Mouse (Mus musculus): ENCODE data around the gene Ferd3l. TPM values are rescaled to one million over a fixed set of nuclear protein-coding genes. Genes with fewer than 3 reads are reported as not detected.

The Ferd3l gene
- polyA plus RNA-seq (2015; fragmentation: Nextera tagmentation; extraction: Ambion mirVana) = not detected in 2 replicates

GRCm38 (mm10) chr12:33928331-33929192, at the start of gene Ferd3l:
Ferd3l (plus strand) TSS chr12:33928425.
- H3K4me3 ChIP-seq = peak within 1 kb of the TSS; percentile 35

DNA sequence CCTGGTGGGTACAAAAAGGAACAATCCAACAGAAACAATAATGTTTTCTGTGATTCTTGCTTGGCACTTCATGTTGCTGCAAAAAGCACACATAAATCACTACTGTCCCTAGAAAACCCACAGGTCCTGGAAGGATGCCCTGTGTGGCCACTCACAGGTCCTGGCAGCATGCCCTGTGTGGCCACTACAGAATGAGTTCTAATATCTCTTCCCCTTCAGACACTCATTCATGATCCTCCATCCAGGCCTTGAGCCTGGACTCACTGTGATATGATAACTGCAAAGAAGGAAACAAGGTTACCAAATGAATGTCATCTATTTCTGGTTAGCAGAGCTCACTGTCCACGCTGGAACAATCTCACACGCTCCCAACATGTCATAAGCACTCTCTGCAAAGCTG, 34.3 kb upstream of the Ferd3l start:
- Histone ChIP-seq H3K9ac (no peak overlapping the region), H3K27ac (no peak overlapping the region), H3K4me1 (no peaks in the 10 kb centered on the region), H3K4me3 (no peak overlapping the region), H3K9me3 (replicated peaks) (no peaks in the 10 kb centered on the region), H3K4me2 (no peak overlapping the region), H3K27me3 (no peaks in the 10 kb centered on the region), H3K36me3 (ENCODE audit: poor library complexity, severe bottlenecking) (no peaks in the 10 kb centered on the region)
- ATAC-seq = no peak
- 83% methylated on average over 2 of the region's 2 CpGs for WGBS

More at GRCm38 (mm10) chr12:33928331-33929192, at the start of gene Ferd3l:
- Histone ChIP-seq H3K27me3 (peaks cover 39% of the 10 kb centered on the region), H3K27ac (no peak within 1 kb of the TSS), H3K4me1 (peaks cover 21% of the 10 kb centered on the region), H3K4me2 (peak within 1 kb of the TSS; percentile 64), H3K9me3 (replicated peaks) (no peaks in the 10 kb centered on the region), H3K9ac (peak within 1 kb of the TSS; percentile 14; the same call in 1 of the 2 replicates), H3K36me3 (ENCODE audit: poor library complexity, severe bottlenecking) (no peaks in the 10 kb centered on the region)
- 1% methylated on average over 39 of the region's 39 CpGs for WGBS
- ATAC-seq = no peak

GRCm38 (mm10) chr12:33894621-33895020, 33.6 kb upstream of the Ferd3l start:
- no peak overlapping the region for H3K4me2 ChIP-seq
- H3K36me3 ChIP-seq (ENCODE audit: poor library complexity, severe bottlenecking) = no peaks in the 10 kb centered on the region
- H3K4me1 ChIP-seq = no peaks in the 10 kb centered on the region
- H3K9me3 ChIP-seq (replicated peaks) = no peaks in the 10 kb centered on the region
- no peak overlapping the region for H3K4me3 ChIP-seq
- H3K27me3 ChIP-seq = no peaks in the 10 kb centered on the region
- ATAC-seq = no peak
- H3K9ac ChIP-seq = no peak overlapping the region
- no peak overlapping the region for H3K27ac ChIP-seq
- WGBS = 98% methylated on average over 1 of the region's 1 CpGs

- 5% methylated on average over 3 of the region's 3 CpGs for WGBS
Measured at GRCm38 (mm10) chr12:33926751-33927150, 1.5 kb upstream of the Ferd3l start.

GRCm38 (mm10) chr12:33927334-33928098, 709 bp upstream of the Ferd3l start:
- peaks cover 21% of the 10 kb centered on the region for H3K4me1 ChIP-seq
- H3K4me3 ChIP-seq = no peak overlapping the region
- H3K4me2 ChIP-seq = peak overlapping the region; percentile 64
- peaks cover 39% of the 10 kb centered on the region for H3K27me3 ChIP-seq
- H3K36me3 ChIP-seq (ENCODE audit: poor library complexity, severe bottlenecking) = no peaks in the 10 kb centered on the region
- no peak overlapping the region for H3K27ac ChIP-seq
- no peak for ATAC-seq
- H3K9me3 ChIP-seq (replicated peaks) = no peaks in the 10 kb centered on the region
- under 1% methylated on average over 15 of the region's 15 CpGs for WGBS
- H3K9ac ChIP-seq = no peak overlapping the region

More at GRCm38 (mm10) chr12:33926751-33927150, 1.5 kb upstream of the Ferd3l start:
- H3K27me3 ChIP-seq = peaks cover 39% of the 10 kb centered on the region
- H3K4me3 ChIP-seq = no peak overlapping the region
- H3K4me1 ChIP-seq = peaks cover 21% of the 10 kb centered on the region
- no peaks in the 10 kb centered on the region for H3K9me3 ChIP-seq (replicated peaks)
- ATAC-seq = no peak
- H3K36me3 ChIP-seq (ENCODE audit: poor library complexity, severe bottlenecking) = no peaks in the 10 kb centered on the region
- no peak overlapping the region for H3K4me2 ChIP-seq
- no peak overlapping the region for H3K9ac ChIP-seq
- no peak overlapping the region for H3K27ac ChIP-seq

- Histone ChIP-seq H3K9ac (no peak overlapping the region), H3K27ac (no peak overlapping the region), H3K4me1 (peaks cover 12% of the 10 kb centered on the region), H3K36me3 (ENCODE audit: poor library complexity, severe bottlenecking) (no peaks in the 10 kb centered on the region), H3K27me3 (peaks cover 62% of the 10 kb centered on the region), H3K4me2 (no peak overlapping the region), H3K9me3 (replicated peaks) (no peaks in the 10 kb centered on the region), H3K4me3 (no peak overlapping the region)
- 4% methylated on average over 3 of the region's 3 CpGs for WGBS
- no peak for ATAC-seq
Measured at GRCm38 (mm10) chr12:33952843-33953242, 24.6 kb downstream of the Ferd3l start.

DNA sequence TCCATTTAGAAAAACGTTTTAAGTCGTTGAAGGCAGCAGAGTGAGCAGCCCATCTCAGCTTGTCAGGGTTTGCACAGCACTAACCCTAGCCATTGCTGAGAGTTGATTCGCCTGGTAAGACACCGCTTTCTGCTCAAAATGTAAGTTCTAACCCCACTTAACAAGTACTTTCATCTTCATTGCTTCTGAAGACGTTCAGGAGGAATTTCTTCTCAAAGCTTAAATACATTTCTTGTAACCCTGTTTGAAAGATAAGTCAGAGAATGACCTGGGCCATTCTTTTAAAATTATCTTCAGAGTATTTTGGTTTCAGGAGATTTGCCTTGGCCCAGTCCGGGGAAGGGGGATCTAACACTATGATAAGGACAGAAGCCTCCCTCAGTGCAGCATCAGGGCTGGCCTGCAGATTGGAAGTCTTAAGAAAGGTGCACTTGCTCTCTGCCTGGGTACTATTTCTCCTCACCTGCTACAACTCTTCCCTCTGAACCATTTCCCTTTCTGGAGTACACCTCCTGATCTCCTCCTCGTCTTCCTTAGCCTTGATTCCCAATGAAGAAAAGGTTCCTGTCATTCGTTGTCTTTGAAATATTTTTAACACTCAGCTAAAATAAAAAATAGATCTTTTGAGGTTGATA, 26.8 kb downstream of the Ferd3l start:
- Histone ChIP-seq H3K9ac (no peak overlapping the region), H3K4me2 (no peak overlapping the region), H3K4me1 (peaks cover 21% of the 10 kb centered on the region), H3K27me3 (peaks cover 80% of the 10 kb centered on the region), H3K27ac (no peak overlapping the region), H3K9me3 (replicated peaks) (no peaks in the 10 kb centered on the region), H3K4me3 (no peak overlapping the region), H3K36me3 (ENCODE audit: poor library complexity, severe bottlenecking) (no peaks in the 10 kb centered on the region)
- ATAC-seq = no peak
- WGBS = 5% methylated on average over 8 of the region's 8 CpGs

- H3K36me3 ChIP-seq (ENCODE audit: poor library complexity, severe bottlenecking) = no peaks in the 10 kb centered on the region
- WGBS = under 1% methylated on average over 26 of the region's 28 CpGs
- no peak overlapping the region for H3K9ac ChIP-seq
- H3K4me1 ChIP-seq = peaks cover 21% of the 10 kb centered on the region
- peaks cover 82% of the 10 kb centered on the region for H3K27me3 ChIP-seq
- H3K4me2 ChIP-seq = no peak overlapping the region
- no peak for ATAC-seq
- no peak overlapping the region for H3K4me3 ChIP-seq
- no peak overlapping the region for H3K27ac ChIP-seq
- no peaks in the 10 kb centered on the region for H3K9me3 ChIP-seq (replicated peaks)
Measured at GRCm38 (mm10) chr12:33955606-33956295, 27.5 kb downstream of the Ferd3l start.

- Histone ChIP-seq H3K9me3 (replicated peaks) (no peaks in the 10 kb centered on the region), H3K4me3 (peak overlapping the region; percentile 50), H3K4me2 (peak overlapping the region; percentile 87), H3K27ac (no peak overlapping the region), H3K9ac (no peak overlapping the region), H3K36me3 (ENCODE audit: poor library complexity, severe bottlenecking) (no peaks in the 10 kb centered on the region), H3K4me1 (peaks cover 21% of the 10 kb centered on the region), H3K27me3 (peaks cover 84% of the 10 kb centered on the region)
- ATAC-seq = peak; percentile 4; the same call in 1 of the 2 replicates
- under 1% methylated on average over 37 of the region's 43 CpGs for WGBS
Measured at GRCm38 (mm10) chr12:33956576-33957399, 28.6 kb downstream of the Ferd3l start.

GRCm38 (mm10) chr12:33957400-33958240, 29.4 kb downstream of the Ferd3l start, which contains the start of gene Twist1:
Twist1 (plus strand) TSS chr12:33957671.
- WGBS = under 1% methylated on average over 51 of the region's 105 CpGs
- H3K36me3 ChIP-seq (ENCODE audit: poor library complexity, severe bottlenecking) = no peaks in the 10 kb centered on the region

More at GRCm38 (mm10) chr12:33957400-33958240, 29.4 kb downstream of the Ferd3l start, which contains the start of gene Twist1:
- Histone ChIP-seq H3K9me3 (replicated peaks) (no peaks in the 10 kb centered on the region), H3K27me3 (peaks cover 92% of the 10 kb centered on the region), H3K4me3 (peak within 1 kb of the TSS; percentile 50), H3K4me1 (peaks cover 21% of the 10 kb centered on the region), H3K9ac (peak within 1 kb of the TSS; percentile 63), H3K27ac (no peak within 1 kb of the TSS), H3K4me2 (peak within 1 kb of the TSS; percentile 87)
- peak; percentile 76 for ATAC-seq

All from forebrain, embryonic 13.5 days (tissue).